Mouse (Mus musculus) G1E (cell line): ENCODE data around the gene Pdxk. TPM values are rescaled to one million over a fixed set of nuclear protein-coding genes. Genes with fewer than 3 reads are reported as not detected.

Source experiments
- ATAC-seq: 2 replicates; pipeline ENCODE4 v1.8.0; 2016; ENCODE audit warnings: mild to moderate bottlenecking; ENCODE audit not compliant: insufficient number of reproducible peaks, poor library complexity, low FRiP score, severe bottlenecking; ENCODE audit errors: extremely low read depth
- DNase-seq: peaks from one replicate; pipeline ENCODE4 v3.0.0; 2012; ENCODE audit warnings: low spot score
- H3K27me3 ChIP-seq: 2 replicates; pipeline ENCODE4 v1.6.1; 2012; ENCODE audit warnings: mild to moderate bottlenecking, low read length, inconsistent platforms; ENCODE audit not compliant: insufficient read depth
- H3K36me3 ChIP-seq: replicated peaks from 2 replicates; pipeline ENCODE3; 2012; ENCODE audit warnings: mild to moderate bottlenecking, inconsistent platforms
- H3K4me1 ChIP-seq: 2 replicates; pipeline ENCODE4 v1.6.1; 2012; ENCODE audit warnings: low read depth, low read length, inconsistent platforms, mixed read lengths; ENCODE audit not compliant: insufficient read depth
- H3K4me3 ChIP-seq: 2 replicates; pipeline ENCODE4 v1.5.1; 2012; ENCODE audit warnings: low read depth, mild to moderate bottlenecking, inconsistent platforms, low read length, moderate library complexity, mixed read lengths
- H3K9me3 ChIP-seq: replicated peaks from 2 replicates; pipeline ENCODE4 v1.6.1; 2012; ENCODE audit warnings: inconsistent platforms
- CTCF ChIP-seq: IDR thresholded peaks from 2 replicates; pipeline ENCODE4 v1.5.1; 2012; ENCODE audit warnings: low read depth, low read length, inconsistent platforms, mixed read lengths
- GATA1 ChIP-seq: IDR thresholded peaks from 2 replicates; pipeline ENCODE4 v1.6.1; 2012; ENCODE audit warnings: borderline replicate concordance, low read length, inconsistent platforms, mixed read lengths
- GATA2 ChIP-seq: IDR thresholded peaks from 2 replicates; pipeline ENCODE4 v1.6.1; 2012; ENCODE audit warnings: low read depth, low read length, inconsistent platforms, borderline replicate concordance
- POLR2AphosphoS5 ChIP-seq: IDR thresholded peaks from 2 replicates; pipeline ENCODE4 v1.6.1; 2012; ENCODE audit warnings: low read depth, low read length, inconsistent platforms; ENCODE audit not compliant: insufficient replicate concordance
- TAL1 ChIP-seq: conservative IDR thresholded peaks from 2 replicates; pipeline ENCODE4 v1.6.1; 2012; ENCODE audit warnings: low read depth, low read length, inconsistent platforms, mixed read lengths
- polyA plus RNA-seq: library from polyadenylated mRNA; stranded (reverse); fragments of >175 nt; gene quantifications from 2 replicates; pipeline ENCODE4 v1.2.3, GENCODE M21; 2012
- total RNA-seq, 2 experiments: library from RNA; stranded (forward) in 1 of 2; stranded (reverse) in 1 of 2; fragments of 200-1000 nt in 1 of 2; fragments of >200 nt in 1 of 2; fragmentation: Nextera tagmentation in 1 of 2; gene quantifications; 2 replicates each; pipeline ENCODE4 v1.2.3; 2014 to 2017

The Pdxk gene
- total and polyA plus RNA-seq, 3 experiments, result 23.0 to 44.6 (median 33.6) TPM

- no peak for DNase-seq
- ATAC-seq, result no peak
- peaks cover 90% of the 10 kb centered on the region for H3K36me3 ChIP-seq
- no peaks in the 10 kb centered on the region for H3K27me3 ChIP-seq
- TF ChIP-seq GATA1 (no peak), GATA2 (no peak), POLR2AphosphoS5 (no peak), CTCF (no peak), TAL1 (no peak)
- no peaks in the 10 kb centered on the region for H3K9me3 ChIP-seq
- no peak overlapping the region; the same call in 1 of the 2 replicates for H3K4me3 ChIP-seq
- peaks cover 99% of the 10 kb centered on the region for H3K4me1 ChIP-seq
Measured at GRCm38 (mm10) chr10:78402301-78402922, 62.4 kb downstream of the Pdxk start.

- Histone ChIP-seq H3K27me3 (no peaks in the 10 kb centered on the region), H3K4me3 (peak overlapping the region; percentile 57; the same call in 1 of the 2 replicates), H3K36me3 (peaks cover 77% of the 10 kb centered on the region), H3K9me3 (no peaks in the 10 kb centered on the region), H3K4me1 (peaks cover 93% of the 10 kb centered on the region)
- DNase-seq (no peak), ATAC-seq (no peak)
- TF ChIP-seq GATA1 (no peak), GATA2 (no peak), CTCF (no peak), POLR2AphosphoS5 (no peak), TAL1 (no peak)
Measured at GRCm38 (mm10) chr10:78401127-78401526, 63.6 kb downstream of the Pdxk start.

GRCm38 (mm10) chr10:78399090-78399657, 65.6 kb downstream of the Pdxk start:
- ATAC-seq (peak; percentile 94), DNase-seq (peak; percentile 89)
- Histone ChIP-seq H3K36me3 (peaks cover 58% of the 10 kb centered on the region), H3K9me3 (no peaks in the 10 kb centered on the region), H3K27me3 (no peaks in the 10 kb centered on the region), H3K4me3 (peak overlapping the region; percentile 65; the same call in 1 of the 2 replicates), H3K4me1 (peaks cover 82% of the 10 kb centered on the region)
- TF ChIP-seq GATA2 (no peak), TAL1 (peak; percentile 74)

- H3K36me3 ChIP-seq, result peaks cover 32% of the 10 kb centered on the region
- H3K9me3 ChIP-seq, result no peaks in the 10 kb centered on the region
Measured at GRCm38 (mm10) chr10:78396625-78396885, 68.2 kb downstream of the Pdxk start.

GRCm38 (mm10) chr10:78395819-78396624, 68.8 kb downstream of the Pdxk start:
- no peak overlapping the region for H3K4me3 ChIP-seq
- ATAC-seq, result no peak
- peak; percentile 44 for DNase-seq
- peak; percentile 91 for TF ChIP-seq CTCF
- TF ChIP-seq GATA2, result no peak
- no peak for TF ChIP-seq POLR2AphosphoS5
- no peak for TF ChIP-seq GATA1
- H3K4me1 ChIP-seq, result peaks cover 65% of the 10 kb centered on the region
- peaks cover 27% of the 10 kb centered on the region for H3K36me3 ChIP-seq
- H3K9me3 ChIP-seq, result no peaks in the 10 kb centered on the region
- H3K27me3 ChIP-seq, result peaks cover 16% of the 10 kb centered on the region

More at GRCm38 (mm10) chr10:78396625-78396885, 68.2 kb downstream of the Pdxk start:
- TF ChIP-seq GATA2 (no peak), TAL1 (no peak), POLR2AphosphoS5 (no peak), CTCF (no peak), GATA1 (no peak)
- no peak for ATAC-seq
- Histone ChIP-seq H3K4me1 (peaks cover 69% of the 10 kb centered on the region), H3K27me3 (peaks cover 11% of the 10 kb centered on the region), H3K4me3 (no peak overlapping the region)
- DNase-seq, result no peak

- Histone ChIP-seq H3K4me1 (peaks cover 59% of the 10 kb centered on the region), H3K4me3 (no peak overlapping the region), H3K27me3 (peaks cover 23% of the 10 kb centered on the region), H3K36me3 (peaks cover 20% of the 10 kb centered on the region), H3K9me3 (no peaks in the 10 kb centered on the region)
- DNase-seq (no peak), ATAC-seq (no peak)
- no peak for TF ChIP-seq TAL1
Measured at GRCm38 (mm10) chr10:78395377-78395776, 69.4 kb downstream of the Pdxk start.
